Mouse (Mus musculus) bone marrow, adult 2 months (tissue): ENCODE results near the gene Jak2.

Source experiments
- CTCF ChIP-seq: fragments of 200-500 bp; IDR thresholded peaks from 2 replicates; pipeline ENCODE4 v1.5.1; 2011; ENCODE audit warnings: low read length, control low read depth; ENCODE audit not compliant: control insufficient read depth, insufficient read depth
- POLR2A ChIP-seq: fragments of 200-500 bp; IDR thresholded peaks from 2 replicates; pipeline ENCODE4 v1.6.1; 2011; ENCODE audit warnings: low read depth, mild to moderate bottlenecking, control low read depth, low read length, borderline replicate concordance; ENCODE audit not compliant: control insufficient read depth

- TF ChIP-seq CTCF (no peak), POLR2A (no peak)
Measured at GRCm38 (mm10) chr19:29312661-29313060, 61.0 kb downstream of the Jak2 start.
